Mouse (Mus musculus) kidney, adult 2 months (tissue): ENCODE data around the gene Daglb.

Experiments used
- CTCF ChIP-seq: fragments of 200-500 bp; conservative IDR thresholded peaks from 2 replicates; pipeline ENCODE4 v1.5.1; 2011; ENCODE audit warnings: low read depth, mild to moderate bottlenecking, control low read depth, low read length, moderate library complexity, mixed read lengths; ENCODE audit not compliant: insufficient read depth, insufficient read length
- POLR2A ChIP-seq: fragments of 200-500 bp; IDR thresholded peaks from one replicate; pipeline ENCODE4 v1.6.1; 2011; ENCODE audit warnings: low read depth, low read length, control low read depth

GRCm38 (mm10) chr5:143487998-143488397 is 23.6 kb downstream of the Daglb start:
- TF ChIP-seq CTCF: no peak
- no peak for TF ChIP-seq POLR2A
